Mouse (Mus musculus) monocyte, adult 5-6 weeks (primary cell): ENCODE measurements around the gene Zmiz1. TPM values are rescaled to one million over a fixed set of nuclear protein-coding genes. Genes with fewer than 3 reads are reported as not detected.

ENCODE experiments used
- ATAC-seq: fragments of 153-309, 156-312 bp; replicated peaks from 2 replicates; pipeline ENCODE4 v1.8.0; 2017; ENCODE audit warnings: mild to moderate bottlenecking; ENCODE audit not compliant: low TSS enrichment, insufficient number of reproducible peaks, severe bottlenecking, poor library complexity, low FRiP score
- total RNA-seq: library from RNA; stranded (forward); fragments of 200-1000, 200-491, 200-594 nt; gene quantifications from 3 replicates; pipeline ENCODE4 v1.2.3, GENCODE M21; 2017

The Zmiz1 gene
- total RNA-seq, 1 experiment from 2014 or later: 22.9 TPM

- no peak for ATAC-seq
These were observed 172.5 kb downstream of the Zmiz1 start for GRCm38 (mm10) chr14:25631481-25631880.

- no peak for ATAC-seq
These were observed 174.7 kb downstream of the Zmiz1 start for GRCm38 (mm10) chr14:25633539-25634300.

- ATAC-seq: peak; percentile 63
These were observed 175.3 kb downstream of the Zmiz1 start for GRCm38 (mm10) chr14:25634328-25634727.

- ATAC-seq: no peak
These were observed 176.8 kb downstream of the Zmiz1 start for GRCm38 (mm10) chr14:25635746-25636145.

- no peak for ATAC-seq
These were observed 177.3 kb downstream of the Zmiz1 start for GRCm38 (mm10) chr14:25636297-25636696.

- ATAC-seq: no peak
These were observed 180.3 kb downstream of the Zmiz1 start for GRCm38 (mm10) chr14:25639120-25639758.

GRCm38 (mm10) chr14:25639979-25640378 is 181.0 kb downstream of the Zmiz1 start:
- ATAC-seq: no peak

GRCm38 (mm10) chr14:25640421-25641056 is 181.6 kb downstream of the Zmiz1 start:
- peak; percentile 56 for ATAC-seq

GRCm38 (mm10) chr14:25641067-25641466 is 182.1 kb downstream of the Zmiz1 start:
- ATAC-seq: no peak

- ATAC-seq: no peak
These were observed 186.7 kb downstream of the Zmiz1 start for GRCm38 (mm10) chr14:25645717-25646116.

GRCm38 (mm10) chr14:25646161-25646621 is 187.2 kb downstream of the Zmiz1 start:
- peak; percentile 88 for ATAC-seq

- ATAC-seq: no peak
These were observed 192.1 kb downstream of the Zmiz1 start for GRCm38 (mm10) chr14:25651131-25651530.

- ATAC-seq: no peak
These were observed 192.9 kb downstream of the Zmiz1 start for GRCm38 (mm10) chr14:25651905-25652304.

GRCm38 (mm10) chr14:25654401-25655197 is 195.6 kb downstream of the Zmiz1 start:
- no peak for ATAC-seq

- ATAC-seq: no peak
These were observed 201.7 kb downstream of the Zmiz1 start for GRCm38 (mm10) chr14:25660661-25661060.

GRCm38 (mm10) chr14:25661185-25661920 is 202.4 kb downstream of the Zmiz1 start:
- no peak for ATAC-seq

- no peak for ATAC-seq
These were observed 204.8 kb downstream of the Zmiz1 start for GRCm38 (mm10) chr14:25663649-25664309.

GRCm38 (mm10) chr14:25664310-25664695 is 205.3 kb downstream of the Zmiz1 start:
- no peak for ATAC-seq
